Mouse (Mus musculus): ENCODE results near the gene Gtdc1.
"Not testable (repeated sequence)": the region's sequence is repeated elsewhere in the genome, so short reads cannot be mapped to it uniquely, and the experiment has no call there.

Gene Gtdc1

DNA sequence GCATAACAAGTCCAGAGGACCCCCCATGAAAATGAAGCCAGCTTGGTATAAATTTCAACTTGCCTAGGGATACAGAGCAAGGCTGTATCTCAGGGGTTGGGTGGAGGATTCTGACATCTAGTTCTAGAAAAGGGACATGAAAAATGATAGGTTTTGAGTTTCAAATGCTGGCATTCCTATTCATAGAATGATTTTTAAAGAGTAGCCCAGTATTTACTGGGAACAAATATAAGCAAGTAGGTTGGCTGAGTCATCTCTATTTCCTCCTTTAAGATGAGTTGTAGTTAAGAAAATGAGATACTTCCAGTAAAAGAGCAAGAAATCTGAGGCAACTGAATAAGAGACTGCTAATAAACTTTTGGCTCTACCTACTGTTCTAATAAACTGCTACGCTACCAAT is 190.8 kb downstream of the Gtdc1 start:
- DNase-seq: no peak

GRCm38 (mm10) chr2:44721461-44721860 is 206.0 kb downstream of the Gtdc1 start:
- no peak for DNase-seq

DNA sequence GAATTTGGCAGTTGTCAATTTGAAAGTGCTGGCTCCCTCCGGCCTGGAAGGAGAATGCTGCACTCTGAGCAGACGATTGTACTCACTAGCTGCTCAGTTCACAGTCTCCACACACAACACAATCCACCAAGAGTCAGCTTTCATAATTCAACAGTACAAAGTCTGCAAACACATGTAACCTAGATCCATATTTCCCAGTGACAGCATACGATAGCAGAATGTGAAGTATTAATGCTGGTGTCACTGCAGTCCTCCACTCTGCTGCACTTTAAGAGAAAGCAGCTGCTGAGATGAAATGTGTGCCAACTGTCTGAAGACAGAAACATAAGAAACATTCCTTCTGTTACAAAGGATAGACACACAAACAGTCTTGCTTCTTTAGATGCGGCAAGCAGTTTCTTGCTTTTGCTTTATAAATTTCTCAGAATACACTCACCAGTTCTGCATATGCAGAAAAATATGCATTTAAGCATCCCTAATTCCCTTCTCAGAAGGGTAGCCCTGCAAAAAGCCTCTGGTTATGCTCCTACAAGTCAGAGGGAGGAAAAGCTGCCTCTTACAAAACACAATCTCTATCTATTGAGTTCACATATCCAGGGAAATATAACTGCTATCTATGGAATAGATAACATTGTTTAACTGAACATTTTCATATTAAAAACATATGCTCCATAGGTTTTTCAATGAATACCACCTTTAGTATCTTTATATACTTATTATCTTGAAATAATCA is 221.4 kb downstream of the Gtdc1 start:
- no peak for DNase-seq

- no peak for DNase-seq
These were observed 227.2 kb downstream of the Gtdc1 start for GRCm38 (mm10) chr2:44700276-44700675.

GRCm38 (mm10) chr2:44696441-44696840 is 231.0 kb downstream of the Gtdc1 start:
- DNase-seq: no peak

DNA sequence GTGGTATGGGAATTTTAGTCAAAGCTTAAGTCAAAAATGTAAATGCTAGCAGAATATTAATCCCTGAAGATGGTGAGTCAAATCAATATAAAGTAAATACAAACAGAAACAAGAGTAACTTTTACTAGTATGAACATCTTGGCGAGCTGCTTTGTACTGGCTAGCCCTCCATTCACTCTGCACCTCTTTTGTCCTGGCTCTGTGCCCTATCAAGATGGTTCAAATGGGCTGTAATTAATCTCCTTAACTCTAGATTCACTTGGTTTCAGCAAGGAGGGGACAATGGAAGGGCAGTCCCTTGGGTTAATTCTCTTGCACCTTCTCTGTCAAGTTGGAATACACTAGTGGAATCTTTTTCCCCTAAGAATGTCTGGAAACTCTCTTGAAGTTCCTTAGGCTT is 233.6 kb downstream of the Gtdc1 start:
- no peak for DNase-seq

- DNase-seq: no peak
These were observed 263.4 kb downstream of the Gtdc1 start for GRCm38 (mm10) chr2:44664049-44664448.

DNA sequence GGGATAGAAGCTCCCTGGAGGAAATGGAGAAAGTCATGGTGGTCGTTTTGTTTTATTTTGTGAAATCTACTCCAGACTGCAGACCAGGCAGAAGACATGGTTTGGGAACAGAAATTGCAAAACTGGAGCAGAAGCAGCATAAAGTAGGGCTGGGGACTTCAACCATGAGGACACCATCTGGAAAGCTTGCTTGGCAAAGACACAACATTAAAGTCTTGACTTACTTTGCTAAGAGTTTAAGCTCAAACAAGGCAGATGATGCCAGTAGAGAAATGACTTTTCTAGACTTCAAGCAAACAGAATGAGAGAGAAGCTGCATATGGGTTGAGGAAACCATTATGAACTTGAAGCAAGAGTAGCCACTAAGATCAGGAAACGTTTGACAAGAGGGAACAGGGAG is 267.6 kb downstream of the Gtdc1 start:
- no peak for DNase-seq

- no peak for DNase-seq
These were observed 268.4 kb downstream of the Gtdc1 start for GRCm38 (mm10) chr2:44659011-44659410.

DNA sequence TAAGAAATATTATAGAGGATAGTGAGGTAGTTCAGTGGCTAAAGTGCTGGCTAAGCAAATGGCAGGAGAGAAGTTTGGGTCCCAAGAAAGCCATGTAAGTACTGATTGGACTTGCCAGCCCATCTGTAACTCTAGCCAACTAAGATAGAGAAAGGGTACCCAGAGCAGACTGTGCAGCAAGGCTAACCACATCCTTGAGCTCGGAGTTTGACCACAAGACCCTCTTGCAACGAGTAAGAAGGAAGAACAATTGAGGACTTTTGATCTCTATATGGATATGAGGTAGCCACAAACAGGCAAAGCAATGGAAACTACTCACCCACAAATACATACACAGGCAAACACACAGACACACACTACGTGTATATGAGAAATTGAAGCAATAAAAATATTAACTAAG is 278.9 kb downstream of the Gtdc1 start:
- DNase-seq: no peak

DNA sequence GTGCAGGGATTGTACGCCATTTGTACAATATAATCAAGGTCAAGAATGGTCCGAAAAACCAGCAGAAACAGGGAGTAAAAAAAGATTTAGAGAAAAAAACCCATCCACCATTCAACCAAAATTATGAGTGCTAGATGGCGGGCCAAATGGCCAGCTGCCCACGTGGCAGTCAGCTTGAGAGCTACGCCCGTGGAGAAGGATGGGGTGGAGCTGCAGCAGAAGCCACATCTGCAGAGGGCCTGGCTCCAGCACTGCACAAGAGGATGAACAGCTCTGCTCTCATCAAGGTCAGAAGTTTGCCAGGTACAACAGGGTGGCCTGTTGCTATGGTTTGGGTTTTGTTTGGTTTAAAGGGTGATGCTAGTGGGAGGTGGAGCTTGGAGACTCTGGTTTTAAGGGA is 281.1 kb downstream of the Gtdc1 start:
- DNase-seq: no peak

- no peak for DNase-seq
These were observed 288.1 kb downstream of the Gtdc1 start for GRCm38 (mm10) chr2:44639370-44639769.

DNA sequence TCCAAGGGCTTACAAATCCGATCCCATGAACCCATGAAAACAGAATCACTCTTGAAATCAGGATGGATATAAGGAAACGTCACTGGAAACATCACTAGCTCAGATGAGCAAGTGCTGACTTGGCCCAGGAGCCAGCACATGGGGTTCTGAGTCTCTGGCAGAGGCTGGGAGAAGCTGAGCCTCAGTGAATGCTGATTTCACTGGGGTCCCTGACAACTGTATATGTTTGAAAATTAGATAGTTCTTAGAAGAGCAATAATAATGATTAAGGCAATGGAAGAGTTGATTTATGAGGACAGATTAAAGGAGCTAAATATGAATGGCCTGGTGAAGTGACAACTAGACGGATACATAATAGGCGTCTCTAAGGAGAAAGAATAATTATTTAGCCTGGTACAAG is 289.3 kb downstream of the Gtdc1 start:
- no peak for DNase-seq

DNA sequence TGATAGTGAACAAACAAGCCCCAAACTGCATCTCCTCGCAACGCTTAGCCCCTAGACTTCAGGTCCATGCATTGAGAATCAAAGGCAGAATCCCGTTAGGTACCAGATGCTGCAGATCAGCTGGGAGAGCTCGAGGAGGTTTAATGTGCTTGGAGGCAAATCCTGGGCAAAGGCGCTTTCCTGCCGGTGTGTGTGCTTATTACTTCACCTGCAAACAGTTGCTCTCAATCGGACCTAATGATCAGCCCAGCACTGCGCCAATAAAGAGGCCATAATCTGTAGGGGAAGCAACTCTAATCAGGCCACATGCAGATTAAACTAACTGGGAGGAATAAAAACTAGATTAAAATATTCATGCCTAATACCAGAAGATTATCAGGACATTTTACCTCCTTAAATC is 293.5 kb downstream of the Gtdc1 start:
- DNase-seq: no peak

DNA sequence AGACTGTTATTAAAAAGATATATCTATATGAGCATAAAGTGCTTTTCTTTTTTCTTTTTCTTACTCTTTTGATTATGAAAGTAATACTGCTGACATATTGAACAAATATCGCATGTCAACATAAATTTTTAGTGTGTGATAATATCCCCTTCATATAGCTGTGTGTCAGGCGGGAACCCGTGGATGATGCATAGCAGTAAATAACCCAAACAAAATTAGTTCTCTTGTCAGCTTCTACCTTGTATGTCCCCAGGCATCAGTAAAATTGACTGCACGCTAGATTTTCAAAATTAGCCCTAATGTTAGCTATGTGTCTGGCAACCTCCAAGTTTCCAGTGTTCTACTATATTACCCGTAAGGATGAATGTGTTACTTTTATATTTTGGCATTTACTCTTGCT is 294.4 kb downstream of the Gtdc1 start:
- DNase-seq: no peak

DNA sequence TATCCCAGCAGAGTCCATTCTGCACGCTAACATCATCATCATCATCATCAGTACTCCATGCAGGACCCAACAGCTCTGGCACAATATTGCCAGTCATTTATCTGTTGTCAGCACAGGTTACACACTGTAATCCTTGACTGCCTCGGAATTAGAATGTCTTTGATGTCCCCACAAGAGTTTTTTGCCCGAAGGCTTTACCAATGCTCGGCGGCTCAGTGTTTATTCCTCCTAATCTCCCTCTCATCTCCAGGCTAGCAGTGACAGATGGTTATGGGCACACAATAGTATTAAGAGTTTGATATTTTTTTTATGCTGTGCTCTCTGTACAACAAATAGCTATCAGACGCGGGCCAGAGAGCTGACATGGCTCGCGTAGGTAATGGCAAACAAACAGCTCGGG is 294.9 kb downstream of the Gtdc1 start:
- DNase-seq: no peak

DNA sequence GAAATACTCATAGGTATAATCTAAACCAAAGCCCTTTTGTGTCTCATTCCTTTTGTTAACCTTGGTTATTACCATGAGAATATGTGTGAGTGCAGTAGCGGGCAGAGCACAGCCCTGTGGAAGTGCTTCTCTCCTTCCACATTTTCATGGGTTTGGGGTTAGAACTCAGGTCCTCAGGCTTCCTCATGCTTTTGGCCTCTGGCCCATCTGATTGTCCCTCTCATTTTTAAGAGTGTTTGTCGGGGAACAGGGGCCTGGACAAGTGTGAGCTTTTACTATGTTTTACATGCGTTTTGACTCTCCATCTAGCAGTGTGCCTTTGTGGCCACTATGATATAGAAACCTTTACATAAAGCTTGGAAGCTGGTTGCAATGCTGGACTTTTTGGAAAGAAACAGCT is 296.4 kb downstream of the Gtdc1 start:
- no peak for DNase-seq

GRCm38 (mm10) chr2:44628778-44629177 is 298.7 kb downstream of the Gtdc1 start:
- no peak for DNase-seq

GRCm38 (mm10) chr2:44625154-44625553 is 302.3 kb downstream of the Gtdc1 start:
- DNase-seq: no peak

- no peak for DNase-seq
These were observed 305.0 kb downstream of the Gtdc1 start for GRCm38 (mm10) chr2:44622471-44622870.

GRCm38 (mm10) chr2:44599653-44600052 is 327.8 kb downstream of the Gtdc1 start:
- not testable (repeated sequence) for DNase-seq

- no peak for DNase-seq
These were observed 333.2 kb downstream of the Gtdc1 start for GRCm38 (mm10) chr2:44594276-44594675.

DNA sequence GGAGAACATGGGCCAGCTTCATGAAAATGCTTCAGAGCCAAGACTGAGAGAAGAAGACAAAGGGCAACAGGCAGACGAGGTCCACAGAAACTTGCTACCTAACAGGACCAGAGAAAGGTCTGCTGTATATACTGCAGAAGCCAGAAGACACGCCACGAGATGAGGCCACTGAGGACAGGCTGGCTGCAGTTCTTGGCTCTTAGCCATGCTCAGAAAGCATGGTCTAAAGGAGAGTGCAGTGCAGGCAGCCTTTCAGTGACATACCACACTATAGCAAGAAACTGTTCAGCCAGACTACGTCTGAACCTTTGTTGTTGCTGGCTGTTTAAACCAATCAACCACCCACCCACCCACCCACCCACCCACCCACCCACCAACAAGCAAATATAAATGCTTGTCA is 336.6 kb downstream of the Gtdc1 start:
- peak in 1 of 2 experiments; percentile 12 for DNase-seq

GRCm38 (mm10) chr2:44584061-44584460 is 343.4 kb downstream of the Gtdc1 start:
- DNase-seq: peak; percentile 15 to 43

DNA sequence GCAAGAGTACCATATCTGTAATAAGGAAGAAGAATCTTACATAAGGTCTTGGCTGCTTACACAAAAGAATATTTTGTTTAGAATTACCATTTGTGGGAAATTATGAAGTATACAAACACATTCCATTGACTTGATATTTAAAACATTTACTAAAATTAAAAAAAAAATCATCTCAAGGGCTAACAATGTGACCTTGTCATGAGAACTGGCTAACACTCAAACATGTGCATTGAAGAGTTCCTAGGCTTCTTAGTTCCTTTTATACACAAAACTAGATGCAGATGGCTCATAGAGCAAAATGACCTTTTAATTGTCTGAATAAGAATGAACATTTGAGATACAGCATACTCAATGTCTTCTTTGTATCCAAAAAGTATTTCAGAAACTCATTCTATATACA is 344.0 kb downstream of the Gtdc1 start:
- no peak for DNase-seq
